Mouse (Mus musculus): ENCODE results near the gene Trim5. TPM values are rescaled to one million over a fixed set of nuclear protein-coding genes. Genes with fewer than 3 reads are reported as not detected.

The Trim5 gene
- total RNA-seq, 2 experiments from 2014 or later = 0.76 TPM; not detected in 1

- no peak for ATAC-seq (replicated peaks; ENCODE audit: low FRiP score, poor library complexity, severe bottlenecking)
Measured at GRCm38 (mm10) chr7:104216011-104216535, 71.8 kb downstream of the Trim5 start.

Other genes starting within 250 kb of the Trim5 start
- gene Olfr642, start 235.4 kb downstream of the Trim5 start, total RNA-seq (2015; ENCODE audit: low replicate concordance) = not detected in 2 replicates
- gene Olfr642, start 235.4 kb downstream of the Trim5 start, total RNA-seq (2017; ENCODE audit: low replicate concordance) = not detected in 2 replicates
- gene 4930516K23Rik, start 226.6 kb downstream of the Trim5 start, total RNA-seq (2015; ENCODE audit: low replicate concordance) = not detected in 2 replicates
- not detected in 2 replicates for gene 4930516K23Rik, start 226.6 kb downstream of the Trim5 start, total RNA-seq (2017; ENCODE audit: low replicate concordance)
- gene Olfr644, start 216.2 kb downstream of the Trim5 start, total RNA-seq (2015; ENCODE audit: low replicate concordance) = not detected in 2 replicates
- not detected in 2 replicates for gene Olfr644, start 216.2 kb downstream of the Trim5 start, total RNA-seq (2017; ENCODE audit: low replicate concordance)
- not detected in 2 replicates for gene Olfr645, start 202.6 kb downstream of the Trim5 start, total RNA-seq (2015; ENCODE audit: low replicate concordance)
- not detected in 2 replicates for gene Olfr645, start 202.6 kb downstream of the Trim5 start, total RNA-seq (2017; ENCODE audit: low replicate concordance)
- gene Olfr646, start 183.2 kb downstream of the Trim5 start, total RNA-seq (2015; ENCODE audit: low replicate concordance) = not detected in 2 replicates
- not detected in 2 replicates for gene Olfr646, start 183.2 kb downstream of the Trim5 start, total RNA-seq (2017; ENCODE audit: low replicate concordance)
- not detected in 2 replicates for gene Ubqln5, start 158.3 kb downstream of the Trim5 start, total RNA-seq (2015; ENCODE audit: low replicate concordance)
- gene Ubqln5, start 158.3 kb downstream of the Trim5 start, total RNA-seq (2017; ENCODE audit: low replicate concordance) = not detected in 2 replicates
- gene Olfr643, start 150.7 kb downstream of the Trim5 start, total RNA-seq (2015; ENCODE audit: low replicate concordance) = not detected in 2 replicates
- gene Olfr643, start 150.7 kb downstream of the Trim5 start, total RNA-seq (2017; ENCODE audit: low replicate concordance) = not detected in 2 replicates
- not detected in 2 replicates for gene Ubqln3, start 144.8 kb downstream of the Trim5 start, total RNA-seq (2015; ENCODE audit: low replicate concordance)
- gene Ubqln3, start 144.8 kb downstream of the Trim5 start, total RNA-seq (2017; ENCODE audit: low replicate concordance) = not detected in 2 replicates
- not detected in 2 replicates for gene Ubqlnl, start 137.5 kb downstream of the Trim5 start, total RNA-seq (2015; ENCODE audit: low replicate concordance)
- gene Ubqlnl, start 137.5 kb downstream of the Trim5 start, total RNA-seq (2017; ENCODE audit: low replicate concordance) = not detected in 2 replicates
- gene Olfm5, start 123.3 kb downstream of the Trim5 start, total RNA-seq (2015; ENCODE audit: low replicate concordance) = not detected in 2 replicates
- not detected in 2 replicates for gene Olfm5, start 123.3 kb downstream of the Trim5 start, total RNA-seq (2017; ENCODE audit: low replicate concordance)
- 0.72 and 1.3 TPM in 2 replicates for gene Olfr648, start 104.7 kb downstream of the Trim5 start, total RNA-seq (2015; ENCODE audit: low replicate concordance)
- gene Olfr648, start 104.7 kb downstream of the Trim5 start, total RNA-seq (2017; ENCODE audit: low replicate concordance) = 0.68 TPM in 1 of 2 replicates, not detected in the other
- gene Olfr649, start 92.1 kb downstream of the Trim5 start, total RNA-seq (2015; ENCODE audit: low replicate concordance) = not detected in 2 replicates
- 0.83 TPM in 1 of 2 replicates, not detected in the other for gene Olfr649, start 92.1 kb downstream of the Trim5 start, total RNA-seq (2017; ENCODE audit: low replicate concordance)
- gene Trim6, start 69.3 kb downstream of the Trim5 start, total RNA-seq (2015; ENCODE audit: low replicate concordance) = 1.7 TPM in 1 of 2 replicates, not detected in the other
- not detected in 2 replicates for gene Trim6, start 69.3 kb downstream of the Trim5 start, total RNA-seq (2017; ENCODE audit: low replicate concordance)
- 9.0 and 11.7 TPM in 2 replicates for gene Trim34a, start 43.6 kb downstream of the Trim5 start, total RNA-seq (2015; ENCODE audit: low replicate concordance)
- 7.6 and 13.5 TPM in 2 replicates for gene Trim34a, start 43.6 kb downstream of the Trim5 start, total RNA-seq (2017; ENCODE audit: low replicate concordance)
- 31.0 and 59.5 TPM in 2 replicates for gene Trim12a, start 27.4 kb upstream of the Trim5 start, total RNA-seq (2015; ENCODE audit: low replicate concordance)
- gene Trim12a, start 27.4 kb upstream of the Trim5 start, total RNA-seq (2017; ENCODE audit: low replicate concordance) = 19.6 and 27.3 TPM in 2 replicates
- gene Trim34b, start 41.4 kb upstream of the Trim5 start, total RNA-seq (2015; ENCODE audit: low replicate concordance) = not detected in 2 replicates
- not detected in 2 replicates for gene Trim34b, start 41.4 kb upstream of the Trim5 start, total RNA-seq (2017; ENCODE audit: low replicate concordance)
- 8.3 and 15.5 TPM in 2 replicates for gene Trim12c, start 65.3 kb upstream of the Trim5 start, total RNA-seq (2015; ENCODE audit: low replicate concordance)
- 11.5 and 22.8 TPM in 2 replicates for gene Trim12c, start 65.3 kb upstream of the Trim5 start, total RNA-seq (2017; ENCODE audit: low replicate concordance)
- 6.5 and 8.0 TPM in 2 replicates for gene Trim30b, start 81.8 kb upstream of the Trim5 start, total RNA-seq (2015; ENCODE audit: low replicate concordance)
- gene Trim30b, start 81.8 kb upstream of the Trim5 start, total RNA-seq (2017; ENCODE audit: low replicate concordance) = 1.3 and 2.7 TPM in 2 replicates
- gene Trim30c, start 112.7 kb upstream of the Trim5 start, total RNA-seq (2015; ENCODE audit: low replicate concordance) = not detected in 2 replicates
- gene Trim30c, start 112.7 kb upstream of the Trim5 start, total RNA-seq (2017; ENCODE audit: low replicate concordance) = 0.39 TPM in 1 of 2 replicates, not detected in the other
- 11.3 and 13.0 TPM in 2 replicates for gene Trim30a, start 177.1 kb upstream of the Trim5 start, total RNA-seq (2015; ENCODE audit: low replicate concordance)
- gene Trim30a, start 177.1 kb upstream of the Trim5 start, total RNA-seq (2017; ENCODE audit: low replicate concordance) = 6.9 and 7.3 TPM in 2 replicates
- 4.0 and 6.7 TPM in 2 replicates for gene Trim30d, start 219.8 kb upstream of the Trim5 start, total RNA-seq (2015; ENCODE audit: low replicate concordance)
- gene Trim30d, start 219.8 kb upstream of the Trim5 start, total RNA-seq (2017; ENCODE audit: low replicate concordance) = 1.4 and 3.0 TPM in 2 replicates